ENCODE assay signal across 8 mouse cellular contexts in genomic region chr10:99262319-99262866, GRCm38 (mm10). TPM values are rescaled to one million over a fixed set of nuclear protein-coding genes. Genes with fewer than 3 reads are reported as not detected.
DNase-seq lines count a peak whose midpoint lies in the region; TF ChIP-seq lines count a peak whose summit lies in the region.

No protein-coding gene starts in this region.

- peak; percentile 43 for DNase-seq in left cerebral cortex, postnatal 4 days
- no peak for DNase-seq in left cerebral cortex, postnatal 25 days (ENCODE audit: low spot score in 2 of 2)
- peak; percentile 12 for DNase-seq in heart, postnatal 25 days (ENCODE audit: low spot score)
- no peak for DNase-seq in urinary bladder, postnatal 25 days (ENCODE audit: low spot score)
- DNase-seq in urinary bladder, adult 2 months (ENCODE audit: low spot score): no peak
- DNase-seq in cerebellum, adult 9-11 months: no peak

- H3K4me1 ChIP-seq in cortical plate, adult 2 months (ENCODE audit: control insufficient read depth, insufficient read depth, low read length): no peaks in the 10 kb centered on the region

- no peak for TF ChIP-seq CTCF in cortical plate, adult 2 months (IDR thresholded peaks at IDR 0.05; ENCODE audit: extremely low read depth, insufficient read depth, low read length)

- peak overlapping the region; percentile 99 for H3K27ac ChIP-seq in cortical plate, adult 2 months (ENCODE audit: insufficient read depth, low read length)
- H3K27ac ChIP-seq in macrophage: peak overlapping the region; percentile 99

- H3K36me3 ChIP-seq in macrophage (ENCODE audit: inconsistent target): no peaks in the 10 kb centered on the region

- 2% methylated on average over 20 of the region's 20 CpGs for WGBS in macrophage (ENCODE audit: missing documents)

- intact Hi-C loops in left cerebral cortex, postnatal 4 days (cut with DNase I): loop anchor here (5.0 to 10.0 kb wide), 3 partner anchors 95 to 315 kb away; no protein-coding TSS in a partner anchor
- intact Hi-C loops in left cerebral cortex, postnatal 25 days (cut with DNase I): loop anchor here (1.0 to 5.0 kb wide), 6 partner anchors 60 to 355 kb away; no protein-coding TSS in a partner anchor
- intact Hi-C loops in heart, postnatal 25 days (cut with DNase I): loop anchor here (5.0 kb wide), 1 partner anchor 315 kb away; no protein-coding TSS in a partner anchor

- H3K79me2 ChIP-seq in macrophage (ENCODE audit: inconsistent target): peaks cover 44% of the 10 kb centered on the region

- TF ChIP-seq POLR2A in cortical plate, adult 2 months (IDR thresholded peaks at IDR 0.05; ENCODE audit: extremely low read depth, insufficient read depth, low read length): no peak

- H3K4me3 ChIP-seq in cortical plate, adult 2 months (ENCODE audit: insufficient read depth, low read length): peak overlapping the region; percentile 93
- peak overlapping the region; percentile 98 for H3K4me3 ChIP-seq in macrophage (ENCODE audit: inconsistent target)

RNA-seq across cellular contexts. Expression of gene Dusp6, which starts 0.6 kb away (rescaled TPM):
- total RNA-seq in left cerebral cortex, postnatal 4 days (2021): 10 to 100 TPM; 52.6 to 53.1 TPM
- 100 to 1,000 TPM; 108 to 109 TPM for total RNA-seq in left cerebral cortex, postnatal 25 days (2021)
- polyA plus RNA-seq in cortical plate, adult 2 months (2012; rRNA removed): 69.9 and 75.8 TPM in 2 replicates
- 10 to 100 TPM; 18.5 to 19.5 TPM for total RNA-seq in heart, postnatal 25 days (2021)
- total RNA-seq in macrophage (2018; cell fraction: chromatin; rRNA removed): 10 to 100 TPM in 5 of 26 experiments, 1 to 10 TPM in 18, under 1 TPM in 3; 0.54 to 35.4 (median 3.9) TPM
- 10 to 100 TPM in 15 of 26 experiments, 1 to 10 TPM in 11; 1.7 to 21.0 (median 10.7) TPM for total RNA-seq in macrophage (2018; cell fraction: cytosol; rRNA removed)
- 100 to 1,000 TPM in 1 of 26 experiments, 10 to 100 TPM in 6, 1 to 10 TPM in 19; 1.8 to 134 (median 8.0) TPM for total RNA-seq in macrophage (2018; cell fraction: nucleus; rRNA removed)
- 5.0 to 150 TPM (median 6.0 TPM) in 3 replicates for polyA plus RNA-seq in macrophage (2018)
- 27.4 and 29.3 TPM in 2 replicates for polyA plus RNA-seq in urinary bladder, adult 2 months (2012; rRNA removed)

Comparison
In these comparisons a context has a peak if more than half of its experiments do, and no peak if none do; other contexts are left out.
1. DNase-seq: peak in left cerebral cortex, postnatal 4 days (single experiment) and heart, postnatal 25 days (single experiment); none in left cerebral cortex, postnatal 25 days (0 of 2), urinary bladder, postnatal 25 days (single experiment), urinary bladder, adult 2 months (single experiment) and cerebellum, adult 9-11 months (single experiment).